Mouse (Mus musculus): ENCODE data around the gene Gpr176.

GRCm38 (mm10) chr2:118321094-118321493 is 52.1 kb downstream of the Gpr176 start:
- no peak for TF ChIP-seq CTCF (IDR thresholded peaks at IDR 0.05; ENCODE audit: low read depth, low read length)
- TF ChIP-seq TAL1 (conservative IDR thresholded peaks at IDR 0.05; ENCODE audit: low read depth, low read length): no peak
